Comparison of ENCODE assay signal across 15 mouse cellular contexts in genomic region chr16:93374669-93375068, GRCm38 (mm10).
A peak's percentile ranks its signal among the peaks of the same experiment; 100 is the strongest.
DNase-seq lines count a peak whose midpoint lies in the region; ATAC-seq and TF ChIP-seq lines count a peak whose summit lies in the region.
"Had no signal": no experiment of that assay in that cellular context is flagged by ENCODE, and none has a peak within 500 bp of the region (broad histone marks: within the 10 kb centered on the region; RNA-seq: fewer than 3 reads in every experiment).

No protein-coding gene starts in this region.

- no peaks in the 10 kb centered on the region for H3K9me3 ChIP-seq in kidney, embryonic 16.5 days (ENCODE audit: low read length)
- H3K9me3 ChIP-seq in stomach, postnatal 0 days (ENCODE audit: control insufficient read depth, low read length) = no peaks in the 10 kb centered on the region
- H3K9me3 ChIP-seq: embryonic facial prominence, embryonic 12.5 days; forebrain, embryonic 12.5 days; hindbrain, embryonic 13.5 days; limb, embryonic 10.5 days; liver, embryonic 15.5 days; midbrain, embryonic 12.5 days; stomach, embryonic 15.5 days had no signal

- no peak overlapping the region for H3K4me2 ChIP-seq in kidney, embryonic 16.5 days (replicated peaks; ENCODE audit: low read depth, low read length)
- H3K4me2 ChIP-seq in stomach, postnatal 0 days (replicated peaks; ENCODE audit: low read depth) = no peak overlapping the region
- H3K4me2 ChIP-seq: embryonic facial prominence, embryonic 12.5 days; forebrain, embryonic 12.5 days; hindbrain, embryonic 13.5 days; liver, embryonic 15.5 days; midbrain, embryonic 12.5 days; stomach, embryonic 15.5 days had no signal

- peak; percentile 10 for DNase-seq in adrenal gland, postnatal 14 days
- no peak for DNase-seq in adrenal gland, postnatal 4 days (ENCODE audit: low spot score in 2 of 2)
- no peak for DNase-seq in kidney, adult 9 months
- peak; percentile 15 for DNase-seq in ovary, postnatal 14 days (ENCODE audit: low spot score)
- no peak for DNase-seq in ovary, postnatal 36 days (ENCODE audit: low spot score)
- DNase-seq in stomach, postnatal 0 days (ENCODE audit: low spot score) = peak; percentile 59
- no peak for DNase-seq in MN1 (ENCODE audit: low spot score)

- no peak overlapping the region for H3K9ac ChIP-seq in kidney, embryonic 16.5 days (replicated peaks; ENCODE audit: low read length)
- 0 out of 2 replicates have a peak overlapping the region, but pooled peaks have one; percentile 18 for H3K9ac ChIP-seq in stomach, postnatal 0 days (ENCODE audit: low read length)
- H3K9ac ChIP-seq: forebrain, embryonic 12.5 days; hindbrain, embryonic 13.5 days; liver, embryonic 15.5 days; midbrain, embryonic 12.5 days; stomach, embryonic 15.5 days had no signal

- 39% methylated on average over 6 of the region's 6 CpGs for WGBS in kidney, embryonic 16.5 days
- WGBS in stomach, postnatal 0 days = 57% methylated on average over 6 of the region's 6 CpGs

- peaks cover 11% of the 10 kb centered on the region; the same call in 1 of the 2 replicates for H3K4me1 ChIP-seq in kidney, embryonic 16.5 days (ENCODE audit: insufficient read depth, low read length)
- H3K4me1 ChIP-seq in stomach, postnatal 0 days (replicated peaks; ENCODE audit: control insufficient read depth, insufficient read depth) = peaks cover 4% of the 10 kb centered on the region; the same call in 1 of the 2 replicates
- H3K4me1 ChIP-seq: limb, embryonic 10.5 days; liver, embryonic 15.5 days had no signal

- ATAC-seq in kidney, embryonic 16.5 days (ENCODE audit: low FRiP score, low TSS enrichment) = peak; percentile 49
- ATAC-seq in stomach, postnatal 0 days (ENCODE audit: low FRiP score, low TSS enrichment) = peak; percentile 47; the same call in 1 of the 2 replicates

- no peak overlapping the region for H3K27ac ChIP-seq in kidney, embryonic 16.5 days (ENCODE audit: low read length)
- no peak overlapping the region for H3K27ac ChIP-seq in stomach, postnatal 0 days (replicated peaks)
- H3K27ac ChIP-seq: embryonic facial prominence, embryonic 12.5 days; forebrain, embryonic 12.5 days; hindbrain, embryonic 13.5 days; limb, embryonic 10.5 days; liver, embryonic 15.5 days; midbrain, embryonic 12.5 days had no signal

- no peak for TF ChIP-seq EP300 in stomach, postnatal 0 days (optimal IDR thresholded peaks at IDR 0.05)

- no peaks in the 10 kb centered on the region for H3K27me3 ChIP-seq in kidney, embryonic 16.5 days (ENCODE audit: insufficient read depth, low read length)
- H3K27me3 ChIP-seq in stomach, postnatal 0 days (ENCODE audit: control insufficient read depth, insufficient read depth, low read length) = no peaks in the 10 kb centered on the region
- H3K27me3 ChIP-seq: embryonic facial prominence, embryonic 12.5 days; forebrain, embryonic 12.5 days; midbrain, embryonic 12.5 days; stomach, embryonic 15.5 days had no signal

- H3K36me3 ChIP-seq in kidney, embryonic 16.5 days (ENCODE audit: insufficient read depth, low read length) = no peaks in the 10 kb centered on the region
- no peaks in the 10 kb centered on the region for H3K36me3 ChIP-seq in stomach, postnatal 0 days (ENCODE audit: control insufficient read depth, insufficient read depth, low read length)
- H3K36me3 ChIP-seq: embryonic facial prominence, embryonic 12.5 days; forebrain, embryonic 12.5 days; hindbrain, embryonic 13.5 days; limb, embryonic 10.5 days; liver, embryonic 15.5 days; midbrain, embryonic 12.5 days; stomach, embryonic 15.5 days had no signal

- no peak for TF ChIP-seq CTCF in stomach, postnatal 0 days (IDR thresholded peaks at IDR 0.05; ENCODE audit: low read depth)

- no peak overlapping the region for H3K4me3 ChIP-seq in kidney, embryonic 16.5 days (ENCODE audit: low read length)
- no peak overlapping the region for H3K4me3 ChIP-seq in stomach, postnatal 0 days (ENCODE audit: low read depth, low read length)
- H3K4me3 ChIP-seq: embryonic facial prominence, embryonic 12.5 days; forebrain, embryonic 12.5 days; hindbrain, embryonic 13.5 days; limb, embryonic 10.5 days; liver, embryonic 15.5 days; midbrain, embryonic 12.5 days; stomach, embryonic 15.5 days had no signal

Comparison
In these comparisons a context has a peak if more than half of its experiments do, and no peak if none do; other contexts are left out.
1. DNase-seq: peak in adrenal gland, postnatal 14 days (single experiment), ovary, postnatal 14 days (single experiment) and stomach, postnatal 0 days (single experiment); none in adrenal gland, postnatal 4 days (0 of 2), kidney, adult 9 months (single experiment), ovary, postnatal 36 days (single experiment) and MN1 (single experiment).